Mouse (Mus musculus) myocyte (in vitro differentiated cells): ENCODE results near the gene Ptprd.

ENCODE experiments used
- CEBPB ChIP-seq: IDR thresholded peaks from 2 replicates; pipeline ENCODE4 v1.6.1; 2011; ENCODE audit warnings: mild to moderate bottlenecking, moderate library complexity; ENCODE audit not compliant: poor library complexity, insufficient read depth, severe bottlenecking
- E2F4 ChIP-seq: IDR thresholded peaks from one replicate; pipeline ENCODE4 v1.6.1; 2011; ENCODE audit warnings: mild to moderate bottlenecking, control low read depth, moderate library complexity; ENCODE audit not compliant: insufficient read depth
- MAX ChIP-seq: IDR thresholded peaks from one replicate; pipeline ENCODE4 v1.6.1; 2011; ENCODE audit warnings: low read depth, mild to moderate bottlenecking, control low read depth
- MYOD1 ChIP-seq, 3 experiments: IDR thresholded peaks; one replicate each; pipeline ENCODE4 v1.6.1; 2011; ENCODE audit warnings: control low read depth in 2 of 3, low read depth in 2 of 3, mild to moderate bottlenecking in 2 of 3, moderate library complexity in 1 of 3; ENCODE audit not compliant: insufficient read length in 2 of 3, control insufficient read depth in 1 of 3
- MYOG ChIP-seq, 3 experiments: IDR thresholded peaks; one replicate each; pipeline ENCODE4 v1.6.1; 2011; ENCODE audit warnings: control low read depth in 2 of 3, low read depth in 2 of 3, mild to moderate bottlenecking in 2 of 3; ENCODE audit not compliant: insufficient read length in 2 of 3, control insufficient read depth in 1 of 3, insufficient read depth in 1 of 3
- POLR2A ChIP-seq: IDR thresholded peaks from one replicate; pipeline ENCODE4 v1.6.1; 2011; ENCODE audit warnings: low read depth, mild to moderate bottlenecking, control low read depth, moderate library complexity; ENCODE audit not compliant: insufficient read length
- POLR2AphosphoS2 ChIP-seq: IDR thresholded peaks from one replicate; pipeline ENCODE4 v1.6.1; 2011; ENCODE audit warnings: low read depth, control low read depth; ENCODE audit not compliant: insufficient read length
- SRF ChIP-seq: IDR thresholded peaks from one replicate; pipeline ENCODE4 v1.6.1; 2011; ENCODE audit warnings: low read depth; ENCODE audit not compliant: control insufficient read depth, insufficient read length
- TCF12 ChIP-seq: IDR thresholded peaks from one replicate; pipeline ENCODE4 v1.6.1; 2011; ENCODE audit warnings: mild to moderate bottlenecking, control low read depth; ENCODE audit not compliant: poor library complexity, insufficient read depth, severe bottlenecking
- TCF3 ChIP-seq: IDR thresholded peaks from one replicate; pipeline ENCODE4 v1.6.1; 2011; ENCODE audit warnings: low read depth, control low read depth; ENCODE audit not compliant: insufficient read length
- USF1 ChIP-seq: IDR thresholded peaks from one replicate; pipeline ENCODE4 v1.6.1; 2011; ENCODE audit warnings: low read depth, mild to moderate bottlenecking, control low read depth, moderate library complexity

DNA sequence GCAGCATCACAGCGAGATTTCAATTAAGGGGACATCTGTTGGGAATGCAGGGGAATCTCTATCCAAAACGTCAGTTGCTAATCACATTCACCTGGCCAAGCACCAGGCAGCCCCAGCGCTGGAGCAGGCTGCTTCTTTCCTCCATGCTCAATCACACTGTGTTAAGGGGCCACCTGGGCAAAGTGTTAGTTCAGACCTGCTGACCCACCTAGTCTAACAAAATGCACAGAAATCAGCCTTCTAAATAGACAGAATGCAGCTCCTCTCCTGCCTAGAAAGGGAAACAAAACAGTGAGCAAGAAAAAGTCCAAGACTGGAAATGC, 1708.5 kb downstream of the Ptprd start:
- TF ChIP-seq SRF (no peak), POLR2A (no peak), MYOG (IDR thresholded peaks at IDR 0.05; ENCODE audit: control insufficient read depth in 1 of 3, insufficient read depth in 1 of 3, insufficient read length in 2 of 3, low read depth in 2 of 3) (no peak), USF1 (no peak), E2F4 (no peak), TCF12 (no peak), CEBPB (no peak), POLR2AphosphoS2 (no peak), MYOD1 (IDR thresholded peaks at IDR 0.05; ENCODE audit: control insufficient read depth in 1 of 3, insufficient read length in 2 of 3, low read depth in 2 of 3) (no peak), MAX (no peak), TCF3 (no peak)
